Mouse (Mus musculus) lung, postnatal 14 days (tissue): ENCODE data around the gene Arsb.
"Not testable (repeated sequence)": the region's sequence is repeated elsewhere in the genome, so short reads cannot be mapped to it uniquely, and the experiment has no call there.

Source experiments
- DNase-seq: peaks from one replicate; pipeline ENCODE4 v3.0.0; 2021

Arsb gene

DNA sequence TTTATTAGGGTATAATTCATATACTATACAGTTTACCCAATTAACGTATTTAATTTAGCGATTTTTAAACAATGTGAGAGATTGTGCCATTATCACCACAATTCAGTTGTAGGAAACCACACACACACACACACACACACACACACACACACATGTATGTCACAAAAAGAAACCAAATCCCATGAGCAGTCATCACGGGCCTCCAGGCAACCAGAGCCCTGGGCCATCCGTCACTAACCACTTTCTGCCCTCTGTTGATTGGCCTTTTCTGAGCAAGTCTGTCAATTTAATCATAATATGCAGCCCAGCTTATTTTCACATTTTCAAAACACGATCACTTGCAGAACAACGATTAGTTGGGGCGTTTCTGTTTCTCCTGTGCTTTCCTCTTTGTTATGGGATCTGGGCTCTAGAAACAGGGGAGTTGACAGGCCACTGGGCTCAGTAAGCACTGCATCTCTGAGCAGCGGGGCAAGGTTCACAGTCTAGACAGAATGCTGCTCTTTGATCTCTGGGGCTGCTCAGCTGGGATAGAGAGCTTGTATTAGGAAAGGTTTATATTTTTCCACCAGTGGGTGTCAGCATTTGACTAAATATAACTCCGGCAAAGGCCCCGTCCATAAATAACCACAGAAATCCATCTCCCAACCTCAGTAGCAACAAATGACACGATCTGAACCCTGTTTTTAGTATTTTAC, 21.7 kb downstream of the Arsb start:
- DNase-seq = peak; percentile 57

DNA sequence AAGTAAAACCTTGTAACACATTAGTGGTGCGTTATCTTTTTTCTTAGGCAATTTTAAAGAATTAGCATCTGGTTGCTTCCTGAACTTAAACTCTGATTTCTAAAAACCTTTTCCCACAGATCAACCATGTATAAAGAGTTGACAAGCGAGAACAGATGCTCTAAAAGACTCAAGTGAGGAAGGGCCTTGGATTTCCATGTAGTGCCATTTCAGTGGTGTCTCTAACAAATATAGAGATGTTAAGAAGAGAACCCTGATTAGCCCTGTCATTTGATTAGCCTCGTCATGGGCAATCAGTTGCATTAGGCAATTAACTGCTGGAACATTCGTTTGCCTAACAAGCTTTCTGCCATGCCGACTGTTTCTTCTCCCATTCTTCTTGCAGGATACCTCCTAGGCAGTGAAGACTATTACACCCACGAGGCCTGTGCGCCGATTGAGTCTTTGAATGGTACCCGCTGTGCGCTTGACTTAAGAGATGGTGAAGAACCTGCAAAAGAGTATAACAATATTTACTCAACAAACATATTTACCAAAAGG, 22.3 kb downstream of the Arsb start:
- no peak for DNase-seq

- no peak for DNase-seq
Observed at GRCm38 (mm10) chr13:93797011-93797600, 25.7 kb downstream of the Arsb start.

GRCm38 (mm10) chr13:93810311-93810710, 38.9 kb downstream of the Arsb start:
- DNase-seq = not testable (repeated sequence)

GRCm38 (mm10) chr13:93814081-93814480, 42.7 kb downstream of the Arsb start:
- DNase-seq = no peak

DNA sequence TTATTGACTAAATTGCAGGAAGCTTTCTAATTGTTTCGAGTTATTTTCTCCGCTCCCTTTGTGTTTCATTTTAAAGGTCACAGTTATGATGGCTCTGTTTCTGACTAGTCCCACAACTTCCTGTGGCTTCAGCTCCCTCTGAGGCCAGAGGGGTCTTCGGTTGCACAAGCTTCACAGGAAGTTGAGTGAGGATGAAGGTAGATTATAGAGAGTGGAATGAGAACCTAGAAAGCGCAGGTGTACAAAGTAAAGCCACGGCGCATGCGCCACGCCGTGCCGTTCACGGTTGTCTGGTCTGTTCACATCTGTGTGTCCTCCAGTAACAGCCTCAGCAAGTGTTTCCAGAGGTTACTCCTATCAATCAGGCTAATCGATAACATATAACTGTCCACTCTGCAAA, 43.2 kb downstream of the Arsb start:
- DNase-seq = no peak

GRCm38 (mm10) chr13:93815128-93815527, 43.7 kb downstream of the Arsb start:
- no peak for DNase-seq

DNA sequence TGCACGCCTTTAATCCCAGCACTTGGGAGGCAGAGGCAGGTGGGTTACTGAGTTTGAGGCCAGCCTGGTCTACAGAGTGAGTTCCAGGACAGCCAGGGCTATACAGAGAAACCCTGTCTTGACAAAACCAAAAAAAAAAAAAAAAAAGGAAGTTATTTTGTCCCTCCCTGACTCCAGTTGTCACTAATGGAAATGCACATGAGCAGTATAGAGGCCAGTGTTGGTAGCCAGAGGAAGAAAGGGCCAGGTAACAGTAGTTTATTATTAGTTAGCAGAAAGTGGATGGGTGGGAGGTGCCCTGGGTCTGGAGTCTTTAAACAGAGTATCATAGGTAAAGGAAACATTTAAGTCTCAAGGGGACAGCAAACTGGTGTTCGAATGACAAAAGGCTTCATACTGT, 44.7 kb downstream of the Arsb start:
- DNase-seq = no peak

- DNase-seq = no peak
Observed at GRCm38 (mm10) chr13:93816688-93817331, 45.4 kb downstream of the Arsb start.

DNA sequence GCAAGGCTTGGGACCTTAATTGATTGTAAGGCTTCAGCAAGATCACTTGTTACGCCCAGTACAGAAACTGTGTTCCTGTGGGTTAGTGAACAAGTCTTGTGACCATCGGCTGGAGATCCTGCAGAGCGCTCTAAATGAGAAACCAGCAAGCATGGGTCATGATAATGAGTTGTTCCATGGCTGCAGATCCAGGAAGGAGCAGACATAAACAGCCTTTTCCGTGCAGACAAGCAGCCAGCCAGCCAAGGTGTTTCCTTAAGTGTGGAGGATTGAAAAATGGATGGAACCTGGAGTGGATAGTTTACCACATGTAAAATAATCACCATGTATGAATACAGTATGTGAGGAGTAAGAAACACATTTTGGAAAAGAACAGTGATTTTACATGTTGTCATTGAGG, 48.7 kb downstream of the Arsb start:
- no peak for DNase-seq

DNA sequence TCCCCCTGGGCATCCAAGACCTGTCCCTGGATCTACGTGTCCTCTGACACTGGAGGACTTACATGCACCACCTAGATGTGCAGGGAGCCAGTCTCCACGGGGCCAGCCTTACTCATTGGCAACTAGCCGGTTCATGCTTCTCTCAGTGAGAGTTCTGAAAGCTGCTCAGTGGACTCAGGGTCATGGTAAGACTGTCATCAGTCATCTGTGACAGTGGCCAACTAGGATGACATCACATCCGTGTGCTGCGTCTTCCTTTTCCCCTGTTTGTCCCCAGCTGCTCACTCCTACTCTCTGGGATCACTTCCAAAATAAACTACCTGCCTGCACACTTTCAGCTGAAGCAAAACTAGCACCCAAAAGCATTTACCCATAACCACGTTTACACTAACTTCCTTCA, 50.6 kb downstream of the Arsb start:
- DNase-seq = no peak

DNA sequence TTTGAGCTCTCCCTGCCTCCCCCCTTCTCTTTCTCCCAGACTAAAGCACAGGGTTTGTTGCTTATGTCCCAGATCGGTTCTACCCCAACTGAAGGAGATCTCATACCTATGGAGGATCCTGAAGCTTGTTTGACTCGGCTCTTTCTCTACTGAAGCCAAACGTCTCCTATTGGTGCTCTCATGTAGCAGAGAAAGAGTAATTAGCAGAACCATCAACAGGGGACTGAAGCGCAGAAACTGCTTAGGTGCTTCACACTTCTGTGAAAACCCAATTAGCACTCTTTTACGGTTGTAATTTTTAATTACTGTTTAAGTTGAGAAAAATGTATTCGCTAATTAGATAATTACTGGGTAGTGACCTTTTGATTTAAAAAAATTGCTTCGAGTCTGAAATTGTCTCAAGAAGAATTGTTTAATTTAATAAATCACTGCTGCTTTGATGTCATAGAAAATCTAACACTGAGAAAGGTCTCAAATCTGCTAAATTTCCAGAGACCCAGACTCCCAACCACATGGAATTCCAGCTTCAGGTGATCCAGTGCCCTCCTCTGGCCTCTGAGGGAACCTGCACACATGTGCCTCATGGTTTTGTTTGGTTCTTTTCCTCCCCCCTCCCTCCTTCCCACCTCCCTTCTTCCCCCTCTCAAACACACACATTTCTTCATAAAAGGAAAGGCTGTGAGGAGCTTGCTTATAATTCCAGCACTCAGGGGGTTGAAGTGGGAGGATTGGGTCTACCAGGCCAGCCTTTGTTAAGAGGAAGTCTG, 54.5 kb downstream of the Arsb start:
- no peak for DNase-seq

DNA sequence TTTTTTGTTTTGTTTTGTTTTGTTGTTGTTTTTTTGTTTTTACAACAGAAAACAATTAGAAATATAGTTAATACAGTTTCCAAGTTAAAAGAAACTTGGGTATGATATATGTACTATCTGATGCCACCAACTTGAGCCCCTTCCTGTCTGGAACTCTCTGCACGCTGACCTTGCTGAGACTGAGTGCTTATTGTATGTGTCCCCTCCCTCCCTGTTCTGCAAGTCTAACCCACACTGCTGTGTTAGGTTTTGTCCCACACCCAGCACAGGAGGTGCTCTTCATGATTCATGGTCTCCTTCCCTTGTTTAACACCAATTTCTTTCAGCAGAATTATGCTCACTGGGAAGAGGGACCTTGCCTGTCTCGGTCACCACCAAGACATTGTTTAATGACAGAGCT, 56.3 kb downstream of the Arsb start:
- DNase-seq = no peak

DNA sequence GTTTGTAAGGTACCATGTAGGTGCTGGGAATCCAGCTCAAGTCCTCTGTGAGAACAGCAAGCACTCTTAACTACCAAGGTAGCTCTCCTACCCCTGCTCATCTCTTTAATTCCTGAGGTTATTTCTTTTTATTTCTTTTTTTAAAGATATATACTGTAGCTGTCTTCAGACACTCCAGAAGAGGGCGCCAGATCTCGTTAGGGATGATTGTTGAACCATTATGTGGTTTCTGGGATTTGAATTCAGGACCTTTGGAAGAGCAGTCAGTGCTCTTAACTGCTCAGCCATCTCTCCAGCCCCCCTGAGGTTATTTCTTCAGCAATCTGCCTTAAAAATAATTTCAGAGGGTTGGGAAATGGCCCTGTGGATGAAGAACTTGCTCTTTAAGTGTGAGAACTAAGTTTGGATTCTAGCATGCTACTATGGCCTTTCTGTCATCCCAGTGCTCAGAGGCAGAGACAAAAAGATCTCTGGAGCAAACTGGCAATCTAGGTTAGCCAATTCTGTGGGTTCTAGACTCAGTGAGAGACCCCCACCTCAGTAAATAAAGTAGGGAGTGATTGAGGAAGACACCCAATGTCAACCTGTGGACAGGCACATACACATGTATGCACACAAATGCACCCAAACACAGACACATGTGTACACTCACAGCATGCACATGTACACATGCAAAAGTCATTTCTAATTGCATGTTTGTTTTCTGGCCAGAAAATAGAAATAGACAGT, 58.3 kb downstream of the Arsb start:
- DNase-seq = no peak

- DNase-seq = no peak
Observed at GRCm38 (mm10) chr13:93830294-93830645, 58.8 kb downstream of the Arsb start.

DNA sequence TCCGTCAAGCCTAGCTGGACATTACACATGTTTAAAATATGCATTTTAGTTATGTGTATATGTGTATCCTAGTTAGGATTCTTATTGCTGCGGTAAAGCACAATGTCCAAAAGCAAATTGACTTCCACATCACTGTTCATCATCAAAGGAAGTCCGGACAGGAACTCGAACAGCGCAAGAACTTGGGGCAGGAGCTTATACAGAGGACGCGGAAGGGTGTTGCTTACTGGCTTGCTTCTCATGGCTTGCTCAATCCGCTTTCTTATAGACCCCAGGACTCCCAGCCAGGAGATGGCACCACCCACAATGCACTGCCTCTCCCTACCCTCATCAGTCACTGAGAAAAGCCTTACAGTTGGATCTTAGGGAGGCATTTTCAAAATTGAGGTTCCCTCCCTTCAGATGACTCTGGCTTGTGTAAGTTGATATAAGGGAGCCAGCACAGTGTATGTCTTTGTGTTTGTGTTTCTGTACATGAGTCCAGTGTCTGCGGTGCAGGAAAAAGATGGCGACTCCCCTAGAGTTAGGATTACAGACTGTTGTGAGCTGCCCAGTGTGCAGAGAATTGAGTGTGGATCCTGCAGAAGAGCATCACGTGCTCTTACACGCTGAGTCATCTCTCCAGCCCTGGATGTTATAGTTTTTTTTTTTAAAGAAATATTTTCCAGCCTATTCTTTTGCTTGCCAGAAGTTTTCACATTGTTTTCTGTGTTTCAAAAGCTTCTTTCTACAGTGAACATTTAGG, 66.2 kb downstream of the Arsb start:
- DNase-seq = no peak

- no peak for DNase-seq
Observed at GRCm38 (mm10) chr13:93838431-93839136, 67.2 kb downstream of the Arsb start.

GRCm38 (mm10) chr13:93839137-93839630, 67.8 kb downstream of the Arsb start:
- DNase-seq = peak; percentile 39

DNA sequence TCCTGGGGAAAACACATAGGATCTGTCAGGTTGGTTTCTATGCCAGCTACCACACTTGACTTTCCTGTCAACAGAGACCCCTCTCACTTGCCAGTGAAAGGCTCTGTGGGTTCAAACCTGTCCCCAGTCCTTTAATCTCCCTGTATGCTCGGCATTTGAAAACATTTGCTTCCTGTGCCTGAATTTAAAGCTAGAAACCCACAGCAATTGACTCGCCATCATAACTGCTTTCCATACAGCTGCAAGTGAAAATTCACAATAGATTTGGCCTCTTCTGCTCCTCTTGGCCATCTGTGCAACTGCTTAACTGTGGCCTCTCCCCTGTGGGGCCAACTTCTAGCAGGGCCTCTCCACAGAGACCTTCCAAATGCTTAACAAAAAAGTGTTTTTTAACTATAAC, 68.3 kb downstream of the Arsb start:
- DNase-seq = no peak

GRCm38 (mm10) chr13:93840146-93840545, 68.7 kb downstream of the Arsb start:
- DNase-seq = no peak
